Mouse (Mus musculus): ENCODE measurements around the gene Gm20422.
"Not testable (repeated sequence)": the region's sequence is repeated elsewhere in the genome, so short reads cannot be mapped to it uniquely, and the experiment has no call there.

Gene Gm20422

DNA sequence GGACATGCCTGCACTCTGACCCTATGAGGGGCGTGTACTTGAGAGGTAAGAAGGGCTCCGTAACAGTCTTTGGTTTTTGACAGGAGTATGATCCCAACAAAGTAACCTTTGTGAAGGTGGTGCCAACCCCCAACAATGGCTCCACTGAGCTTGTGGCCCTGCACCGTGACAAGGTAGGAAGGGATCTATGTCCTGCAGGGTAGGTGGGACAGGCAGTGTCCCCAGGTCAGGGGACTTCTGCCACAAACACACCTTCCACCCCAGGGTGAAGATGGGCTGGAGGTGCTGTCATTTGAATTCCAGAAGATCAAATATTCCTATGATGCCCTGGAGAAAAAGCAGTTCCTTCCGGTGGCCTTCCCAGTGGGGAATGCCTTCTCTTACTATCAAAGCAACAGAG, 19.0 kb upstream of the Gm20422 start:
- DNase-seq (ENCODE audit: low spot score): no peak

DNA sequence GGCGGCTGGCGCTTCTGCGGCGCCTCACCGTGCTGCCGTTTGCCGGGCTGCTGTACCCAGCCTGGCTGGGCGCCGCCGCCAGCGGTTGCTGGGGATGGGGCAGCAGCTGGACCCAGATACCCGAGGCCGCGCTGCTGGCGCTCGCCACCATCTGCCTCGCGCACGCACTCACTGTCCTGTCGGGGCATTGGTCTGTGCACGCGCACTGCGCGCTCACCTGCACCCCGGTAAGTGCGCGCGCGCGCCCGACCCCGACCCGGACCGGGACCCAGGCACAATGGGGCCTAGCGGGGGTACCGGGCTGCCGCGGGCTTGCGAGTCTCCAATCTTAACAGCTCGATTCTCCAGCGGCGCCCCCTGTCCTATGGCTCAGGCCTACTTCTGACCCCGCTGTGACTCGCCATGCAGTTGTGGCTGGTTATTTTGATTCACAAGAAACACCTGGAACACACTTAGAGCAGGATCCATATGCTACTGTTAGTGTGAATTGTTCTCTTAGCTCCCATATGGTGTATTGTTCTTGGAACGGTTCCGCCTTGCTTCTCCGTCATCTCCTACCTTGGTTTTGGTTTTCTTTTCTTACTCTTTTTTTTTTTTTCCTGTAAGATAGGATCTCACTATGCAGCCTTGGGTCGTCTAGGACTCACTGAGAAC, 16.9 kb upstream of the Gm20422 start:
- DNase-seq (ENCODE audit: low spot score): no peak

DNA sequence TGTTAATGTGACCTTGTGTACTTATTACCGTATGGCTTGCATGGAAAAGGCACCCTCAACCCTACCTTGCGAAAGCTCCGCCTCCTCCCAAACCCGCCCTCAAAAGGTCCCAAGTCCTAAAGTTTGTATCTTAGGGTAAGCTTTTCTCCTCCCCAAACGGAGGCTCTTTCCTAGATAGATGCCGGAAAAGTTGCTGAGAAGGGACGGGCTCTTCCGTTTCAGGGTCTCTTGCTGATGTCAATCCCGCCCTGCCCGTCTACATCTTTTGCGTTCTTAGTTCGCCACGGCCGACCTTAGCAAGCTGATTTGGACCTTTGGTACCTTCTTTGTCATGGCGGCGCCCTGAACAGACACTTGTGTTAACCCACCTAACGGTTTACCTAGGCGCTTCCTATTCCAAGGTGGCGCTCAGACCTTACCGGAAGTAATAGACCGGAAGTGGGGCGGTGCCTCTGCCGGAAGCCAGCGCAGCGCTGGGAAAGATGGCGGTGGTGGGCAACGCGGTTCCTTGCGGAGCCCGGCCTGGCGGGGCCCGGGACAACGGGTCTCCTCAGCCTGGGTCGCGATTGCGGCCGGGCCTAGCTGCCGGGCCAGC, 16.2 kb upstream of the Gm20422 start, which contains the start of the genes Atp13a1 and Zfp866:
Atp13a1 (plus strand) TSS at position 391 of the 595 bp plus-strand sequence.
Zfp866 (minus strand) TSS at position 406 of the 595 bp plus-strand sequence.
- peak; percentile 91 for DNase-seq (ENCODE audit: low spot score)

DNA sequence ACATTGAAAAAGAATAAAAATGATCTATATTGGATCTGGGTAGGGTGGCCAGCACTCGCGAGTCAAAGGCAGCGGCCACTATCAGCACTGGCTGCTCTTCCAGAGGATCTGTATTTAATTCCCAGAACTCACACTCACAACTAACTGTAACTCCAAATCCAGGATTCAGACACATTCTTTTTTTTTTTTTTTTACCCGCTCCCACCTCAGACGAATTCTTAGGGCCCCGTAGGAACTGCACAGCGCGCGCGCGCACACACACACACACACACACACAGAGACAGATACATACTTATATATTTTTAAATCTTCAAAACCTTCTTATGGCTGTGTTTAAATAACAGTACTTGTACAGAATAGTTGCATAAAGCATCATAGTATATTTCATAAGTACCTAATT, 15.7 kb upstream of the Gm20422 start:
- DNase-seq (ENCODE audit: low spot score): no peak

DNA sequence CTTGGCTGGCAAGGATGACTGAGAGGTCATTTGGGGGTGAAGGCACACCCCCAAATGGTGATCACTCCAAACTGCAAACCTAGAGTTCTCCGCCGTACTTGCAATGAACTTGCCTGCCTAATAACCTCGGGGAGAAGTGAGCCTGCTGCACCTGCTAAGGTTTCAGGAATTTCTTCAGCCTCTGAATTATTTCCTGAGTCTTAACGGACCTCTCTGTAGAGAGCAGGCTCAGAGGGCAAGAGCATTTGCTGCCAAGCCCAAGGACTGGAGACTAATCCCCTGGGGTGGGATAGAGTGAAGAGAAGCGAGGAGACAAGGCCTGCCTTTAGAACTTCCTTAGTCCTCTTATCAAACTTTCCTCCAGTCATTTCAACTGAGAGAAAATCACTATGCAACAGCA, 15.0 kb upstream of the Gm20422 start:
- DNase-seq (ENCODE audit: low spot score): no peak

DNA sequence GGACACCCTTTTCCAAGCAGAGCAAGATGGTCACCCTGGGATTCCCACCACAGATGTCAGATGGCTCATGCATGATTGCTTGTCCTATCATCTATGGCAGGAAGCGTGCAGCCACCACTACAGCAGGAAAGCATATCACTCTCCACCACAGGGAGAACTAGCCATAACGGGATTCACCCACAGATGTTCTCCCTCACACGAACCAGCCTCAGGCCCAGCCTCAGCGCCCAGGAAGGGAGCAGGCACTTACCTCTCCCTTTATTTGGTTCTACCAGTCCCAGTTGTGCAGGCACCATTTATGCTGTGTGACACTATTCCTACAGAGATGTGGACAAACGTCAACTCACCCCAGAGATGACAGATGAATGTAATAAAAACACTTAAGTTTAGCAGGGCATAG, 14.4 kb upstream of the Gm20422 start:
- no peak for DNase-seq (ENCODE audit: low spot score)

DNA sequence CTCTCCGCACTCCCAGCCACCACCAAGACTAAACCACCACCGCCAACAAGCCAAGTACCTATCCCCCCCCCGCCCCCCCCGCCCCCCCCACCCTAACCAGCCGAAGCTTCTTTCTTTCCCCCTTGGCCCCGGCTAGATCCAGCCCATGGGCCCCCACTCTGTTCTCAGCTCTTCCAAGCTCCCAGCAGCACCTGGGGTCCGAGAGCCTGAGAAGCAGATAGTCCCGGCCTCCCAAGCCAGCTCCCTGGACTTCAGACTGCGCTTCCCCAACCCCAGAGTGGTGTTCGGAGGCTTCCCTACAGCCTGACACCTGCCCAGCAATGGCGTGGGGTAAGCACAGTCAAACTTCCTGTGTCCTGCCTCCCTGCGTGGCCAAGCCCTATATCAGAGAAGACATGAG, 2.4 kb upstream of the Gm20422 start:
- DNase-seq (ENCODE audit: low spot score): no peak

DNA sequence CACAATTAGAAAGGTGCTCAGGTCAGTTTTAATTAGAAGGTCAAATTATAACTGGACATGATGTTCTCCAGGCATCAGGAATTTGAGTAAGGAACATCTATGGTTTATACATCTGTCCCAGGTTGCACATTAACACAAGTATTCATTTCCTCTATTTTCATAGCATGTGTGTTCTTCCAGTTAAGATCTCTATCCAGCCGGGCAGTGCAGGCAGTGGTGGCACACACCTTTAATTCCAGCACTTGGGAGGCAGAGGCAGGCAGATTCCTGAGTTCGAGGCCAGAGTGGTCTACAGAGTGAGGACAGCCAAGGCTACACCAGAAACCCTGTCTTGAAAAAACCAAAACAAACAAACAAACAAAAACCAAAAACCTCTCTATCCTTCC, 456 bp upstream of the Gm20422 start:
- DNase-seq (ENCODE audit: low spot score): no peak

DNA sequence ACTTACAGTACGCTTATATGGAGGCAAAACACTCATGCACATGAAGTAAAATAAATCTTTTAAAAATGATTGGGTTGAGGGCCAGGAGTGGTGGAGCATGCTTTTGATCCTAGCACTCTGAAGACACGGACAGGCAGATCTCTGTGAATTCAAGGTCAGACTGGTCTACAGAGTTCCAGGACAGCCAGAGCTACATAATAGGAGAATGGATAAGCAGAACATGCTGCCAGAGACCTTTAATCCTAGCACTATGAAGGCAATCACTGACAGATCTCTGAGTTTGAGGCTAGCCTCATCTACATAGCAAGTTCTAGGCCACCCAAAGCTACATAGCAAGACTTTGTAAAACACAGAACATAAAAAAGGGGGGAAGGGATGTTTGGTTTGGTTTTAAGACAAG, 2.6 kb downstream of the Gm20422 start:
- no peak for DNase-seq (ENCODE audit: low spot score)

DNA sequence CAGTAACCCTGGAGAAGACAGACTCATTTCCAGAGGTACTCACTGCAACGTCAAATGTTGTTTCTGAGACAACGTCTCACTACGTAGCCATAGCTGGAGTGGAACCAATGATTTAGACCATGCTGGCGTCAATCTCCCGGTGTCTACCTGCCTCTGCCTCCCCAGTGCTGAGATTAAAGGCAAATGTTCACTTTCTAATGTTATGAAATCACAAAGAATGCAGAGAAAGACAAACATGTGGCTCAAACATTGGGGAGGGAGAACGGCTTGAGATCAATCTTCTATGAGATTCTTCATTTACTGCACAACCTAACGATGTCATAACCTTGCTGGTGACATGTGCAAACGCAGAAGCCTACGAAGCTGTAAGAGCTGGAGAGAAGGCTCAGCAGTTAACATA, 3.5 kb downstream of the Gm20422 start:
- DNase-seq (ENCODE audit: low spot score): no peak

DNA sequence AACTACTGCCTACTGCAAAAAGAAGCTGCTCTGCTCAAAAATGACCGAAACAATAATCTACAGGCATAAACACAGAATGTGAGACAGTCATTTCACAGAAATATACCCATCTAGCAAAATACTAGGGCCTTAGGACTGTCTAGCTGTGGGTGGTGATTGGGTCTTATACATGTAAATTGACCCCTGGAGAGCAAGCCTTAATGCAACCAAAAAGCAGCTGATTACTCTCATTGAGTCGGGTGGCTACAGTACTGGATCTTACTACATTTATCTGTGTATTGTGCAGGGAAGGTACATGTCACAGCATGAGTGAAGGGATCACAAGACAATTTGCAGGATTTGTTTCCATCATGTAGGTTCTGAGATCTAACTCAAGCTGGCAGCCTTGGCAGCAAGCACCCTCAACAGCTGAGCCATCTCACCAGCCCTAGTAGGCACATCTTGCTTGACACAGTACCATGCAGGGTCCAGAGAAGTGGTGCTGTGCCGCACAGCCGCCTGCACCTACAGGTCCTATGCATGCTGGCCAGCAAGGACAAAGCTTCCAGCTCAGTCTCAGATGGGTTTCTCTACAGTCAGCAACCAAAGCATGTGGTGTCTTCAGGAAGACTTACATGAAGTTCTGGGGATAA, 12.8 kb downstream of the Gm20422 start:
- DNase-seq (ENCODE audit: low spot score): no peak

DNA sequence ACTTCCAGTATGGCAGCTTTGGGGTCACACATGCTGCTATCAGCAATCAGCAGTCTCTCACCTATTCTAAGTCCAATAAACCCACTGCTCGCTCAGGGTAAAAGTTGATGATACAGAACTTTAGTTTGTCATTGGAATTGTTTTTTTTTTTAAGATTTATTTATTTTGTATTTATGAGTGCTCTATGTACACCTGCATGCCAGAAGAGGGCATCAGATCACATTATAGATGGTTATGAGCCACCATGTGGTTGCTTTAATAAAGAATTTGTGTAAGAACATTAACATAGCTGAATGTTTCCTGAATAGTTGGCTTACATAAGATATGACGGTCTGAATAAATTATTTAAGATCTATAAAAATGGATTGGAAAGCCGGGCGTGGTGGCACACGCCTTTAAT, 16.4 kb downstream of the Gm20422 start:
- DNase-seq (ENCODE audit: low spot score): no peak

DNA sequence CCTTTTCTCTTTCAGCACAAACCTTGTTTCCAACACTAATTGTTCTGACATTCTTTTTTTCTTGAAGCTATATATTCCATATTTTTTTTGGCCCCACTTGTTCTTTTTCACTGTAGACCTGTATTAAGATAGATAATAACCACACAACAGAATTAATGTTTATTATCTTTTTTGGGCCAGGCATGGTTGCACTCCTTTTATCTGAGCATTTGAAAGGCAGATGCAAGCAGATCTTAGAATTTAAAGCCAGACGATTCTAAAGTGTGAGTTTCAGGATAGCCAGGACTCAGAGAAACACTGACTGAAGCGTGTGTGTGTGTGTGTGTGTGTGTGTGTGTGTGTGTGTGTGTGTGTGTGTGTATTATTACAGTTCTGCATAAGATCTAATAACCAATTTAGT, 22.2 kb downstream of the Gm20422 start:
- no peak for DNase-seq (ENCODE audit: low spot score)

DNA sequence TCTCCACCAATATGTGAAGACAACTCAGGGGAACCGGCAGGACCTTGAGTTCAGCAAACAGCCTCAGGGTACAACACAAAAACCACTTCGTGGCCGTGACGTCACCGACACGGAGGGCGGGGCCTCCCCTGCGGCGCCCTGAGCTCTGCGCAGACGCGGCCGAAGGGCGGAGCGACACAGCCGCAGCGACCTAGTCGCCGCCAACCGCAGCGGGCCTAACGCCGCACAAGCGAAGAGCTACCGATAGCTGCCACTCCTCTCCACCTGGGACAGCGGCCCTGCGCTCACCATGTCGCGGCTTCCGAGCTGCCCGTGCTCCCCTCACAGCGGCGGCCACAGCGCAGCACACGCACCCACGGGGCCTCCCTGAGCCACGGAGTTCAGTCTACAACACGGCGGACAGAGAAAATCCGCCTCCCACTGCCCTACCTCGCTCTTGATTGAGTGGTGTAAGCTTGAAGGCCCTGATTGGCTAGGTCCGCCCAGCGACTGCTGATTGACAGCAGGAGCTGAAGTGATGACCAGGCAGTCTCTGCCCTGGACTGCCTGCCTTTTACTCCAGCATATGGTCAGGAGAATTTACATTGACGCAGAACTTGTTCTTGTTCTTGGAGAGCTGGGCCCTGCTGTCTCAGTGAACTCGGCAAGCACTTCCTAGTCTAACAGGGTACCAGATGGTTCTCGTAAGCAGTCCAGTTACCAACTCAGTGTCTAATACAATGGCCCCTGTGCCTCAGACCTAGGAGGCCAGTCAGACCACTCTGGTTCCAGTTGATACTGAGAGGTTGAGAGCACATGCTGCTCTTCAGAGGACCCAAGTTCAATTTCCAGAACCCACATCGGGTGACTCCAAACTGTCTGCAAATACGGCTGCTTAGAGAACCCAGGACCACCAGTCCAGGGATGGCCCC, 24.9 kb downstream of the Gm20422 start, which contains the start of gene Zfp963:
Zfp963 (minus strand) TSS at position 427 of the 911 bp plus-strand sequence.
- DNase-seq (ENCODE audit: low spot score): peak; percentile 96

DNA sequence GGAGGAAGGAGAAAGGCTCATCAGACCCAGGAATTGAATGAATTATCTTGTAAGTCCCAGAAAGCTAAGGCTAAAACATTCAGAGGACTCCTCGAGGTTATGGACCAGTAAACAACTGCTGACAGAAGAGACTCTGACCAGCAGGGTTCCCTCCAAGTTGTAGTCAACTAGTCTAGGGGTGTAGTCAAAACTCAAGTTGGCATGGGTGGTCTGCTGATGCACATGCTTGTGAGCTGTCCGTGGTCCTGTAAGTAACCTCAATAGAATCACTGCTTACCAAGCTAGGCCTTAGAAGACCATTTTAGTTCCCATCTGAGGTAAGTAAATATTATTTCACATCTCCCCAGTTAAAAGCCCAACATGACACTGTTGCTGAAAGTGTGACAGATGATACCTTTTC, 33.5 kb downstream of the Gm20422 start:
- no peak for DNase-seq (ENCODE audit: low spot score)

DNA sequence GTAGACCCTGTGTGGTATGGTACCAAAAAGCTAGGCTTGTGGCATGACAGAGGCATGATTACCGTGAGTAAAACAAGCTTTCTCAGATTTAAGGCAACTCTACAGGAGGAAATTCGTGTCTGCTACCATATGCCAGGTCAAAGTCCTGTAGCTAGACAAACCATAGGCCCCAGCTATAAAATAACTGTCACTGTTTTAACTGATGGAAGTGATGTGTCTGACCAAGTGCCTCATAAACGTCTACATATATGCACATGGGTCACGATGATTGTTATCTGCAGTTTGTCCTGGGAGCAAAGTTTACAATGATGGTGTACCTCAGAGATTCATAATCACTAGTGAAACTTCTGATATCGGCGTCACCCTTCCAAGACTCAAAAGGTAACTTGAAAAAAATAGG, 33.9 kb downstream of the Gm20422 start:
- DNase-seq (ENCODE audit: low spot score): no peak

DNA sequence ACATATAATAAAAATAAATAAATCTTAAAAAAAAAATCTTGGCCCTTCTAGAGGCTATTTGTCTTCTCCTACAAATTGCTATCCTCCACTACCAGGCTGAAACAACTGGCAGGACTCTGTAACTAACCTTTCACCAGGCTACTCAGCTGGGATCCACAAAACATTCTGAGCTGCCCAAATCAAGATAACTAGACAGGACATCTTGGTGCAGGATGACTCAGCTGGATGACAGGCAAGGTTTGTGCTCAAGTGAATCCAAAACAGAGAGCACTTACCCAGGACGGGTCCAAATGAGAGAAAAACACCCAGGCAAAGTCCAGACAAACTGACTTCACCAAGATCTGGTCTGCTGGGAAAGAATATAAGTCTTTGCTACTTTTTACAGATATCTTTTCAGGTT, 39.2 kb downstream of the Gm20422 start:
- DNase-seq (ENCODE audit: low spot score): no peak

DNA sequence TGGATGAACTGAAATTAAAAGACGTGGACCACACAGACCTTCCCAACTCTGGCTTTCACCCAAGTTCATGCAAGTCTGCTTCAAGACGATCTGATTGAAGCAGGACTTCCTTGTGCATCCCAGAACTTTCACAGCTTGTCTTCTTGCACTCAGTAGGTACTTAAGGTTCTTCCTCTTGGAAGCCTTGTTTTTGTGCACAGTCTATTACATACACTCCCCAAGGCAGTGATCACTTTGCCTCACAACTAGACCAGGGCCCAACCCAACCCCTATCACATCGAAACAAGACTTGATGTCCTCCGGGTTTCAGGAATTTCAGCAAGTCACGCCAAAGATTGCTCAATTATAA, 57.5 kb downstream of the Gm20422 start:
- no peak for DNase-seq (ENCODE audit: low spot score)

DNA sequence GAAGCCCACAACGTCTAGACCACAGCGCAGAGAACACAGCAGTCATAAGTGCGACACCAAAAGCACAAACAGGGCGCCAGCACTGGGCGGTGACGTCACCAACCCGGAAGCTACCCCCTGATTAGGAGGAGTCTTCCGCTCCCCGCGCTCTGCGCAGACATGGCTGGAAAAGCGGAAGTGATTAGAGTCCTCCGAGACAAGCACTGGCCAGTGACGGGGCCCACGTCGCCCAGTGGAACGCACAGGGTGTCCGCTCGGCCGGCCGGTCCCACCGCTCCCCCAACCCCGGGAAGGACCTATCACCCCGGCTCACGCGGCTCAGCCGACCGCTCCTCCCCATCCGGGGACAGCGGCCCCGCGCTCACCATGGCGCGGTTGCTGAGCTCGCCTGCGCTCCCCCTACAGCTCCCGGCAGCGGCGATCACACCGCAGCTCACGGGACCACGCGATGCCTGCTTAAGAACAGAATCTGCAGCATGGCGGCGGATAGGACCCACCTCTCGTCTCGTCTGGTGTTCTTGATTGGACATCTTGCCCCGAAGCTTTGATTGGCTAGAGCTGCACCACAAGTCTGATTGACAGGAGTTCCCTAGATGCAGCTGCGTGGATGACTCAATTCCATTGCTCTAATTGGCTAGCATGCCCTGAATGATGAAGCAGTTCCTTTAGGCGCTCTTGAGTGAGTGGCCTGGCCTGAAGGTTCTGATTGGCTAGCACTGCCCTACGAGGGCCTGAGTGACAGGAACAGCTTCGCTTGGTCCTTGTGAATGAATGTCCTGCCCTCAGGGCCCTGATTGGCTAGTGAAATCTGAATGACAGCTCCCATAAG, 58.1 kb downstream of the Gm20422 start:
- DNase-seq (ENCODE audit: low spot score): peak; percentile 100

DNA sequence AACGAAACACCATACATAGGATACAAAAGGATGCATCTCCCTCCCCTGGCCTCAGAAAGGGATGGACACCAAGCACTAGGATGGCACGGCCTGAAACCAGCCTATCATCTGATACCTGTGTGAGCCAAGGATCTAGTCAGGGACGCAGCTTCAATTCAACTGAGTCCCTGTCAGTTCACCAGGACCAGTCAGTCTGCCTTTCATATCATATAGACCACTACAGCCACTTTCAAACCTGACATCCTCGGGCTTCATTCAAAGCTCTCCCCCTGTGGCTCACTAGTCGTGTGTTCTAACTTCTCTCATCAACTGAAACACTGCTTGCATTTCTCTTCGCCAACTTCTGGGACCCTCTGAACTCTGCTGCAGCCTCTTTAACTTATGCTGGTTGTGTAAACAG, 59.3 kb downstream of the Gm20422 start:
- DNase-seq (ENCODE audit: low spot score): no peak

DNA sequence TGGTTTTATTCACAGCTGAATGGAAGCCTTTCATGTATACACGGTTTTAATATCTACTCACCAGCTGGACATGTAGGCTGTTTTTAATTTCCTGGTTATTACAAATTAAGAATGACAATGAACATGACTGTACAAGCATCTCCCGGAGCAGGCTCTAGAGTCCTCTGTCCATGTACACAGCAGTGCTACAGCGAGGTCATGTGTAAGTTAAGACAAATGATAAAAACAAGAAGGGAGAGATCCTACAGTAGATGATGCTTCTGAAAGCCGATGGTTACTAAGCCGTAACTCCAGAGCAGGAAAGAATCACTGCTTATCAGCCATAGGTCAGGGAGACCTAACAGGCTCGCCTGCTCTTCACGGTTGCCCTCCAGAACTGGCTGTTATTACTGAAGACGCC, 61.2 kb downstream of the Gm20422 start:
- DNase-seq (ENCODE audit: low spot score): no peak

DNA sequence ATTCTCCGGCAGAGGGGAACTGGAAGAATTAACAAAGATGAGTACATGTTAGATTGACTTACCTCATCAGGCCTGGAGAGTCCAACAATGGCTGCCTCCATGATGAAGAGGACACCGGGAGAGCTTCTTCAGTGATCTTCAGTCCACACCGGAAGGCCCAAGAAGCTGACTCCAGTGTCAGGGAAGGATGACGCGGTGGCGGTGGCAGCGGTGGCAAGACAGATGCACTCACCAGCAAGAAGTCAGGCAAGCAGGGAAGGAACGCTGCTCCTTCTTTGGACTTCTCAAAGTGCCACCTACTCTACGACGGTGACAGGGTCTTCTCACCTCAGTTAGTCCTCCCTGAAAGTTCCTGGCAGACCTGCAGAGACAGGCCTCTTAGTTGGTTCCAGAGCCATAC, 64.1 kb downstream of the Gm20422 start, which contains the start of gene Zfp869:
Zfp869 (minus strand) TSS at position 101 of the 400 bp plus-strand sequence.
- not testable (repeated sequence) for DNase-seq (ENCODE audit: low spot score)

All from lung, postnatal 25 days (tissue).